Mouse (Mus musculus) neural tube, embryonic 12.5 days (tissue): Measurements from ENCODE around the gene Pfkfb2. TPM values are rescaled to one million over a fixed set of nuclear protein-coding genes. Genes with fewer than 3 reads are reported as not detected.

ENCODE experiments used
- ATAC-seq: fragments of 200-750 bp; cut with Nextera tagmentation; 2 replicates; pipeline ENCODE4 v1.8.0; 2017; ENCODE audit warnings: low read depth, mild to moderate bottlenecking, moderate TSS enrichment, moderate library complexity; ENCODE audit not compliant: low FRiP score
- H3K27ac ChIP-seq: fragments of 300-500 bp; sonication (generic); 2 replicates; pipeline ENCODE4 v1.5.1; 2016
- H3K27me3 ChIP-seq: fragments of 300-500 bp; sonication (generic); replicated peaks from 2 replicates; pipeline ENCODE4 v1.6.1; 2016; ENCODE audit warnings: mild to moderate bottlenecking
- H3K36me3 ChIP-seq: fragments of 300-500 bp; sonication (generic); 2 replicates; pipeline ENCODE4 v1.6.1; 2016; ENCODE audit warnings: mild to moderate bottlenecking
- H3K4me1 ChIP-seq: fragments of 300-500 bp; sonication (generic); 2 replicates; pipeline ENCODE4 v1.6.1; 2016
- H3K4me2 ChIP-seq: fragments of 300-500 bp; sonication (generic); replicated peaks from 2 replicates; pipeline ENCODE4 v1.6.1; 2016; ENCODE audit warnings: mild to moderate bottlenecking
- H3K4me3 ChIP-seq: fragments of 300-500 bp; sonication (generic); 2 replicates; pipeline ENCODE4 v1.5.1; 2016
- H3K9ac ChIP-seq: fragments of 300-500 bp; sonication (generic); 2 replicates; pipeline ENCODE4 v1.6.1; 2016; ENCODE audit warnings: mild to moderate bottlenecking
- H3K9me3 ChIP-seq: fragments of 300-500 bp; sonication (generic); 2 replicates; pipeline ENCODE4 v1.6.1; 2016; ENCODE audit warnings: mild to moderate bottlenecking
- WGBS: fragments of 180-500 bp; shearing (Covaris S2); methylation state at CpG from one replicate; pipeline ENCODE4 v1.1.7; 2016; 5-methylcytosine and 5-hydroxymethylcytosine counted together
- polyA plus RNA-seq: library from polyadenylated mRNA; unstranded; fragments of >200 nt; fragmentation: Nextera tagmentation; extraction: Ambion mirVana; gene quantifications from 2 replicates; pipeline ENCODE4 v1.2.1, GENCODE M21; 2016

Pfkfb2 gene
- 14.9 and 16.1 TPM in 2 replicates for polyA plus RNA-seq

GRCm38 (mm10) chr1:130729153-130729552 is at the start of gene Pfkfb2:
TSS of gene Pfkfb2 (minus strand) at chr1:130729253.
- no peak within 1 kb of the TSS for H3K27ac ChIP-seq

GRCm38 (mm10) chr1:130776645-130777044 is 47.6 kb upstream of the Pfkfb2 start:
- Histone ChIP-seq H3K9me3 (no peaks in the 10 kb centered on the region), H3K27ac (no peak overlapping the region), H3K4me1 (no peaks in the 10 kb centered on the region), H3K36me3 (no peaks in the 10 kb centered on the region), H3K27me3 (no peaks in the 10 kb centered on the region), H3K4me3 (no peak overlapping the region), H3K9ac (no peak overlapping the region), H3K4me2 (no peak overlapping the region)
- 96% methylated on average over 1 of the region's 1 CpGs for WGBS
- no peak for ATAC-seq

More at GRCm38 (mm10) chr1:130729153-130729552, at the start of gene Pfkfb2:
- no peak for ATAC-seq
- no peaks in the 10 kb centered on the region for H3K36me3 ChIP-seq
- H3K4me3 ChIP-seq: no peak within 1 kb of the TSS
- H3K9ac ChIP-seq: no peak within 1 kb of the TSS
- no peaks in the 10 kb centered on the region for H3K4me1 ChIP-seq
- WGBS: 83% methylated on average over 2 of the region's 2 CpGs
- no peaks in the 10 kb centered on the region for H3K9me3 ChIP-seq
- no peaks in the 10 kb centered on the region for H3K27me3 ChIP-seq
- no peak within 1 kb of the TSS for H3K4me2 ChIP-seq

- WGBS: 84% methylated on average over 7 of the region's 7 CpGs
- H3K36me3 ChIP-seq: no peaks in the 10 kb centered on the region
- no peak overlapping the region for H3K27ac ChIP-seq
- no peak overlapping the region for H3K4me2 ChIP-seq
- no peaks in the 10 kb centered on the region for H3K9me3 ChIP-seq
- no peak overlapping the region for H3K4me3 ChIP-seq
- H3K27me3 ChIP-seq: no peaks in the 10 kb centered on the region
- no peak overlapping the region for H3K9ac ChIP-seq
- H3K4me1 ChIP-seq: no peaks in the 10 kb centered on the region
- ATAC-seq: no peak
Observed at GRCm38 (mm10) chr1:130775691-130776331, 46.8 kb upstream of the Pfkfb2 start.

GRCm38 (mm10) chr1:130775234-130775633 is 46.2 kb upstream of the Pfkfb2 start:
- WGBS: 65% methylated on average over 2 of the region's 2 CpGs
- H3K4me1 ChIP-seq: no peaks in the 10 kb centered on the region
- no peak overlapping the region for H3K27ac ChIP-seq

GRCm38 (mm10) chr1:130770981-130771494 is 42.0 kb upstream of the Pfkfb2 start:
- Histone ChIP-seq H3K27me3 (no peaks in the 10 kb centered on the region), H3K4me1 (no peaks in the 10 kb centered on the region), H3K9me3 (no peaks in the 10 kb centered on the region), H3K4me3 (no peak overlapping the region), H3K9ac (no peak overlapping the region), H3K4me2 (no peak overlapping the region), H3K27ac (no peak overlapping the region), H3K36me3 (no peaks in the 10 kb centered on the region)
- ATAC-seq: no peak
- WGBS: 78% methylated on average over 3 of the region's 3 CpGs

More at GRCm38 (mm10) chr1:130775234-130775633, 46.2 kb upstream of the Pfkfb2 start:
- no peaks in the 10 kb centered on the region for H3K27me3 ChIP-seq
- no peak for ATAC-seq
- no peaks in the 10 kb centered on the region for H3K36me3 ChIP-seq
- no peak overlapping the region for H3K9ac ChIP-seq
- H3K9me3 ChIP-seq: no peaks in the 10 kb centered on the region
- no peak overlapping the region for H3K4me3 ChIP-seq
- no peak overlapping the region for H3K4me2 ChIP-seq

- Histone ChIP-seq H3K36me3 (no peaks in the 10 kb centered on the region), H3K4me1 (no peaks in the 10 kb centered on the region)
Observed at GRCm38 (mm10) chr1:130770487-130770886, 41.4 kb upstream of the Pfkfb2 start.

GRCm38 (mm10) chr1:130769925-130770324 is 40.9 kb upstream of the Pfkfb2 start:
- ATAC-seq: no peak
- Histone ChIP-seq H3K27me3 (no peaks in the 10 kb centered on the region), H3K9ac (no peak overlapping the region), H3K9me3 (no peaks in the 10 kb centered on the region), H3K4me2 (no peak overlapping the region), H3K36me3 (no peaks in the 10 kb centered on the region), H3K27ac (no peak overlapping the region), H3K4me3 (no peak overlapping the region), H3K4me1 (no peaks in the 10 kb centered on the region)
- WGBS: 92% methylated on average over 2 of the region's 2 CpGs

More at GRCm38 (mm10) chr1:130770487-130770886, 41.4 kb upstream of the Pfkfb2 start:
- no peaks in the 10 kb centered on the region for H3K27me3 ChIP-seq
- H3K4me2 ChIP-seq: no peak overlapping the region
- ATAC-seq: no peak
- no peak overlapping the region for H3K4me3 ChIP-seq
- H3K27ac ChIP-seq: no peak overlapping the region
- H3K9me3 ChIP-seq: no peaks in the 10 kb centered on the region
- 90% methylated on average over 4 of the region's 4 CpGs for WGBS
- H3K9ac ChIP-seq: no peak overlapping the region

GRCm38 (mm10) chr1:130767066-130767465 is 38.0 kb upstream of the Pfkfb2 start:
- 84% methylated on average over 5 of the region's 5 CpGs for WGBS
- Histone ChIP-seq H3K9me3 (no peaks in the 10 kb centered on the region), H3K4me3 (no peak overlapping the region), H3K4me2 (no peak overlapping the region), H3K27me3 (no peaks in the 10 kb centered on the region), H3K27ac (no peak overlapping the region), H3K4me1 (no peaks in the 10 kb centered on the region), H3K36me3 (no peaks in the 10 kb centered on the region), H3K9ac (no peak overlapping the region)
- ATAC-seq: no peak

- Histone ChIP-seq H3K4me2 (no peak overlapping the region), H3K27ac (no peak overlapping the region), H3K9me3 (no peaks in the 10 kb centered on the region), H3K27me3 (no peaks in the 10 kb centered on the region), H3K4me1 (no peaks in the 10 kb centered on the region), H3K36me3 (no peaks in the 10 kb centered on the region), H3K9ac (no peak overlapping the region), H3K4me3 (no peak overlapping the region)
- no peak for ATAC-seq
- WGBS: 87% methylated on average over 12 of the region's 12 CpGs
Observed at GRCm38 (mm10) chr1:130764027-130764461, 35.0 kb upstream of the Pfkfb2 start.

GRCm38 (mm10) chr1:130762045-130762760 is 33.1 kb upstream of the Pfkfb2 start:
- ATAC-seq: no peak
- Histone ChIP-seq H3K4me2 (no peak overlapping the region), H3K4me3 (no peak overlapping the region), H3K9ac (no peak overlapping the region), H3K9me3 (no peaks in the 10 kb centered on the region), H3K27ac (no peak overlapping the region), H3K4me1 (no peaks in the 10 kb centered on the region), H3K36me3 (no peaks in the 10 kb centered on the region), H3K27me3 (no peaks in the 10 kb centered on the region)
- WGBS: 88% methylated on average over 3 of the region's 3 CpGs

GRCm38 (mm10) chr1:130761597-130761996 is 32.5 kb upstream of the Pfkfb2 start:
- no peak overlapping the region for H3K4me2 ChIP-seq
- no peaks in the 10 kb centered on the region for H3K9me3 ChIP-seq
- H3K27ac ChIP-seq: no peak overlapping the region
- no peaks in the 10 kb centered on the region for H3K36me3 ChIP-seq
- no peak overlapping the region for H3K9ac ChIP-seq
- no peak for ATAC-seq
- H3K27me3 ChIP-seq: no peaks in the 10 kb centered on the region
- WGBS: 94% methylated on average over 1 of the region's 1 CpGs
- no peaks in the 10 kb centered on the region for H3K4me1 ChIP-seq
- no peak overlapping the region for H3K4me3 ChIP-seq

GRCm38 (mm10) chr1:130759689-130760088 is 30.6 kb upstream of the Pfkfb2 start:
- Histone ChIP-seq H3K4me1 (no peaks in the 10 kb centered on the region), H3K9me3 (no peaks in the 10 kb centered on the region), H3K4me3 (no peak overlapping the region), H3K4me2 (no peak overlapping the region), H3K9ac (no peak overlapping the region), H3K36me3 (no peaks in the 10 kb centered on the region), H3K27me3 (no peaks in the 10 kb centered on the region), H3K27ac (no peak overlapping the region)
- ATAC-seq: no peak
- WGBS: 87% methylated on average over 9 of the region's 9 CpGs
